Mouse (Mus musculus) heart, embryonic 10.5 days (tissue): Measurements from ENCODE around the gene Gabrp. TPM values are rescaled to one million over a fixed set of nuclear protein-coding genes. Genes with fewer than 3 reads are reported as not detected.

Source experiments
- DNase-seq: peaks from one replicate; pipeline ENCODE4 v3.0.0-alpha.2; 2017; ENCODE audit warnings: low spot score
- H3K27ac ChIP-seq: fragments of 300-500 bp; sonication (generic); 2 replicates; pipeline ENCODE4 v1.5.1; 2016; ENCODE audit warnings: mild to moderate bottlenecking
- H3K27me3 ChIP-seq: fragments of 300-500 bp; sonication (generic); 2 replicates; pipeline ENCODE4 v1.6.1; 2016; ENCODE audit warnings: mild to moderate bottlenecking; ENCODE audit not compliant: poor library complexity, insufficient read depth, severe bottlenecking
- H3K36me3 ChIP-seq: fragments of 300-500 bp; sonication (generic); 2 replicates; pipeline ENCODE4 v1.6.1; 2016; ENCODE audit warnings: mild to moderate bottlenecking, moderate library complexity
- H3K4me1 ChIP-seq: fragments of 300-500 bp; sonication (generic); 2 replicates; pipeline ENCODE4 v1.6.1; 2016; ENCODE audit warnings: mild to moderate bottlenecking
- H3K4me3 ChIP-seq: fragments of 300-500 bp; sonication (generic); 2 replicates; pipeline ENCODE4 v1.5.1; 2016; ENCODE audit warnings: mild to moderate bottlenecking, moderate library complexity
- H3K9me3 ChIP-seq: fragments of 300-500 bp; sonication (generic); 2 replicates; pipeline ENCODE4 v1.6.1; 2016; ENCODE audit warnings: mild to moderate bottlenecking, moderate library complexity
- WGBS: fragments of 180-500 bp; shearing (Covaris S2); methylation state at CpG from one replicate; pipeline ENCODE4 v1.1.7; 2016; 5-methylcytosine and 5-hydroxymethylcytosine counted together
- polyA plus RNA-seq: library from polyadenylated mRNA; unstranded; fragments of >200 nt; fragmentation: Nextera tagmentation; extraction: Ambion mirVana; gene quantifications from 2 replicates; pipeline ENCODE4 v1.2.1, GENCODE M21; 2016

The Gabrp gene
- 1.8 and 3.6 TPM in 2 replicates for polyA plus RNA-seq

GRCm38 (mm10) chr11:33578859-33579258, at the start of gene Gabrp:
Gene Gabrp (minus strand): TSS chr11:33578959.
- H3K9me3 ChIP-seq: no peaks in the 10 kb centered on the region
- H3K4me3 ChIP-seq: no peak within 1 kb of the TSS
- DNase-seq: no peak
- H3K36me3 ChIP-seq: no peaks in the 10 kb centered on the region
- H3K27me3 ChIP-seq: peaks cover 15% of the 10 kb centered on the region
- 49% methylated on average over 6 of the region's 6 CpGs for WGBS
- H3K27ac ChIP-seq: no peak within 1 kb of the TSS
- H3K4me1 ChIP-seq: no peaks in the 10 kb centered on the region

DNA sequence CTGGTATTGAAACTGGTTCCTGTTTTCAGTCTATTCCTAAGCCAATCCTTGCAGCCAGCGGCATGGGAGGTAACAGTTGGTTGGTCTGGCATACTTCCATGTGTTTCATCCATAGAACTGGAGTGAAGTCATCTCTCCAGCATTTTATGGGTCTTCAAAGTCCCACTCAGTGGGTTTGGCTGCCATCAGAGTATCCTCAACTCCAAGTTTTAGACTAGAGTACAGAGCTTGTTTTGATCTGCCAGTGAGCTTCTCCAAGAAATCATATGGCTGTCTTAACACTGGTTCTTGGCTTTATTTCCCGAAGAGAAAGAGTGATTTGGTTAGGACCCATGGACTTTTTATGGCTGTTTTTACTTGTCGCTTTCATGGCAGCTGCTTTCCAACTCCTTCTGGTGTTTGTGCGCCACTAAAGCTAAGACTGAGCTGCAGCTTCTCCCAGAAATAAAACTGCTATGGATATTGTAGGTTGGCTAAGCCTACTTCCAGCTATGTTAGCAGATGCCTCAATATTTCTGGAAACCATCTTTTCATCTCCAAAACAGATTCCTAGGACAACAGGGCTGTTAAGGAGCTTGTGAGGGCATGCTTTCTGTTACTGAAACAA, 48.5 kb upstream of the Gabrp start:
- Histone ChIP-seq H3K4me1 (no peaks in the 10 kb centered on the region), H3K27me3 (no peaks in the 10 kb centered on the region), H3K27ac (no peak overlapping the region), H3K36me3 (no peaks in the 10 kb centered on the region), H3K9me3 (no peaks in the 10 kb centered on the region), H3K4me3 (no peak overlapping the region)
- WGBS: 80% methylated on average over 4 of the region's 4 CpGs
- DNase-seq: no peak

DNA sequence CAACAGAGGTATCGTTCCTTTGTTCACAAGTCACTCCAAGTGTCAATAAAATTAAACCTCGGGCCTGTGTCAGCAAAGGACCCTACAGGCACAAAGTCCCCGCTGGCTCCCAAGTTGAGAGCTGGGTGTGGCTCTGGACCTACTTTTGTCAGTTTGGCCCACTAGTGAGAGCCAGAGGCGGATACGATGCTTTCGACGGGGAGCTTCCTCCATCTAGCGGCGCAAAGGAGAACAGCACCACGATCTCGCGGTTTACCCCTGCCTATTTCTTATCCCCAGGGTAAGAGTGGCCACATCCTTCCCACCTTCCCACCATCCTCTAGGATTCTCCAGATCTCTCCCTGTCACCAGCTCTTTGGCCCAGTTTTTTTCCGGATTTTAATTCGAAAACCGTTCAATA, 35.5 kb upstream of the Gabrp start:
- H3K4me1 ChIP-seq: 0 out of 2 replicates have a peak, but pooled peaks cover 5% of the 10 kb centered on the region
- WGBS: 7% methylated on average over 15 of the region's 15 CpGs
- H3K27ac ChIP-seq: no peak overlapping the region
- H3K4me3 ChIP-seq: no peak overlapping the region
- DNase-seq: peak; percentile 86
- H3K27me3 ChIP-seq: no peaks in the 10 kb centered on the region
- no peaks in the 10 kb centered on the region for H3K9me3 ChIP-seq
- H3K36me3 ChIP-seq: no peaks in the 10 kb centered on the region

DNA sequence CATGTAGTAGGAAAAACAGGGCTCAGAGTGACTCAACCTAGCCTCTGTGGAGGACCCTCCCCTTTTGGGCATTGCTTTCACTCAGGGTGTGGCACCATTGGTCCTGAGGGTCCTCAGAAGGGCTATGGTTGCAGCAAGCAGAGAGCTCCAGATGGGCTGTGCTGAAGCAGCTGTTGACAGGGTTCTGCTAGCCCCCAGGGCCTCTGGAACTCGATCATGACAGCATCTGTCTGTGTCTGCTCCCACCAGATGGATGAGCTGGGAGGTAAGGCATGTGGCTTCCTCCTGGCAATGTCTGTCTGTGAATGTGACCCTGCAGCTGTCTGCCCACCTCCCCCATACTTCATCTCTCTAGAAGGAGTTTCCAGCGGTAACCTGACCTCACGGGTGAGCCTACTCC, 29.0 kb upstream of the Gabrp start:
- WGBS: 18% methylated on average over 3 of the region's 3 CpGs
- H3K4me1 ChIP-seq: peaks cover 19% of the 10 kb centered on the region
- H3K4me3 ChIP-seq: no peak overlapping the region
- peak overlapping the region; percentile 12; the same call in 1 of the 2 replicates for H3K27ac ChIP-seq
- H3K27me3 ChIP-seq: no peaks in the 10 kb centered on the region
- H3K9me3 ChIP-seq: no peaks in the 10 kb centered on the region
- DNase-seq: no peak
- no peaks in the 10 kb centered on the region for H3K36me3 ChIP-seq

- no peaks in the 10 kb centered on the region for H3K27me3 ChIP-seq
- WGBS: 55% methylated on average over 2 of the region's 2 CpGs
- H3K9me3 ChIP-seq: no peaks in the 10 kb centered on the region
- H3K4me3 ChIP-seq: no peak overlapping the region
- no peak overlapping the region for H3K27ac ChIP-seq
- H3K4me1 ChIP-seq: peaks cover 12% of the 10 kb centered on the region
- DNase-seq: no peak
- H3K36me3 ChIP-seq: no peaks in the 10 kb centered on the region
Measured at GRCm38 (mm10) chr11:33603174-33603573, 24.4 kb upstream of the Gabrp start.

DNA sequence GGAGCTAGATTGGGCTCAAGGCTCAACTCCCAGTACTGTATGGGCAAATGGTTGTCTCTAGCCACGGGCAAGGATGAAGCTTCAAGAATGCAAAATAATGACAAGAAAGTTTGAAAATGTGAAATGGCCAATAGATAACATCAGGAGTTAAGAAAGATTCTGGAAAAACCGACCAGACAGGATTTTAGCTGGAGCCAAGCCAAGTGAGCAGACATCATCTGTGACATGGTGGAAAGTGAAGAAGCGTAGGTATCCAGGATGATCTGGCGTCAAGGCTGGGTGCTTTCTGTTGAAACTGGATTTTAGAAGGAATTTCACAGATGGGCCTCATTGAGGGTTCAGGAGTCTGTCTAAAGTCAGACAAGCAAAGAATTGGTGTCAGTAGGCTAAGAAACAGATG, 20.2 kb upstream of the Gabrp start, which contains the start of gene D130052B06Rik:
Gene D130052B06Rik, plus strand, starts transcription at position 317 of the 400 bp plus-strand sequence.
- Histone ChIP-seq H3K27ac (no peak within 1 kb of the TSS), H3K27me3 (no peaks in the 10 kb centered on the region), H3K9me3 (no peaks in the 10 kb centered on the region), H3K4me1 (no peaks in the 10 kb centered on the region), H3K36me3 (no peaks in the 10 kb centered on the region), H3K4me3 (no peak within 1 kb of the TSS)
- DNase-seq: no peak
- WGBS: 68% methylated on average over 4 of the region's 4 CpGs

DNA sequence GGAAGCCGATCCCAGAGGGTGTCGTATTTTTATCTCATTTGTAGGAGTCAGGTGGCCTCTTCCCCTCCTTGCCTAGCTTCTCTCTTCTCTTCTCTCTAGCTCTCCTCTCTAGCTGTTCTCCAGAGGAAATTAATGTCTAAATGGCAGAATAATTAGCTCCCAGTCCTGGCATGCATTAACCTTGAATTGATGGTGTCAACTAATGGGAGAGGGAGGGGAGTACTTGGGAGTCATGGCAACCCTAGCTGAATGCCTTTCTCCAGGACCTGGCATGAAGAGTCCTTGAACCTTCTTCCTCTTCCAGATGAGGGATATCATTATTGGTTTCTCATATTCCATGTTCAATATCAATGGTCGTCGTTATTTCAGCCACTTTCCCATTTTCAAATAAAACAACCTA, 17.9 kb upstream of the Gabrp start:
- H3K4me1 ChIP-seq: no peaks in the 10 kb centered on the region
- 79% methylated on average over 4 of the region's 4 CpGs for WGBS
- no peak overlapping the region for H3K27ac ChIP-seq
- no peak overlapping the region for H3K4me3 ChIP-seq
- no peaks in the 10 kb centered on the region for H3K9me3 ChIP-seq
- H3K36me3 ChIP-seq: no peaks in the 10 kb centered on the region
- DNase-seq: no peak
- no peaks in the 10 kb centered on the region for H3K27me3 ChIP-seq

DNA sequence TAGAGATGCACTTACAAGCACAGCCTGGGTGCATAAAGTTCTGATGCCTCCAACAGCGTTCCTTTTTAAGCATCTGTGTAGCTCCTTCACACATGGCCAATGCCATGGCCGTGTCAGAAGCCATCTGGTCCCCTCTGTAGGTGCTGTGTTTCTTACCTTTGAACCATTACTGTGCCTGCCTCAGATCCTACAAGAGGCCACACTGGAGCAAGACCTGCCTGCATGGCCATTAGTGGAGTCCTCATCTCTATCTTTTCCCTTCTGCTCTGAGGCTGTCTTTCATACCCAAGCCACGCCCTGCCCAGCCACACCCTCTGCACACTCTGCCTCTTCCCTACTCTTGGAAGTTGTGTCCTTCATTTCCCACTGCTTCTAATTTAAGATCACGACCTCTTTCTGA, 14.1 kb upstream of the Gabrp start:
- H3K4me3 ChIP-seq: no peak overlapping the region
- peak; percentile 65 for DNase-seq
- no peaks in the 10 kb centered on the region for H3K36me3 ChIP-seq
- no peak overlapping the region for H3K27ac ChIP-seq
- no peaks in the 10 kb centered on the region for H3K27me3 ChIP-seq
- no peaks in the 10 kb centered on the region for H3K9me3 ChIP-seq
- 75% methylated on average over 4 of the region's 4 CpGs for WGBS
- H3K4me1 ChIP-seq: no peaks in the 10 kb centered on the region

GRCm38 (mm10) chr11:33590771-33591170, 12.0 kb upstream of the Gabrp start:
- Histone ChIP-seq H3K27ac (no peak overlapping the region), H3K4me3 (no peak overlapping the region), H3K4me1 (no peaks in the 10 kb centered on the region), H3K9me3 (no peaks in the 10 kb centered on the region), H3K27me3 (no peaks in the 10 kb centered on the region), H3K36me3 (no peaks in the 10 kb centered on the region)
- WGBS: 85% methylated on average over 3 of the region's 3 CpGs
- peak; percentile 63 for DNase-seq

DNA sequence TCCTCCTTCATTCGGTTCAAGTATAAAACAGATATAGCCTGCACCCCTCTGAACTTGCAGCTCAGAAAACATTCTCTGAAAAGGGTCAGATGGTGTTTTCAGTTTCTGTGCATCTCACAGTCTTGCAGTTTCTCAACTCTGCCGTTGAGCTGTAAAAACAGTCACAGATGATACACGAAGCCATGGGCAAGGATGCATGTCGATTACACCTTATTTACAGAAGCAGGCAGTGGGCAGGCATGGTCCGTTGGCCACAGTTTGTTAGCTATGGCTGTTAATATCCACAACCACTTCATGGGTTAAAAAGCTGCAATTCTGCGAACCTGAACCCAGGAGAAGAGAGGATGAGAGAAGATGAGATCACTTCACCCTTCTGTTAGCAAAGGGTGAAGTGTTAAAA, 7.9 kb upstream of the Gabrp start:
- 81% methylated on average over 6 of the region's 6 CpGs for WGBS
- Histone ChIP-seq H3K36me3 (no peaks in the 10 kb centered on the region), H3K27ac (no peak overlapping the region), H3K4me3 (no peak overlapping the region), H3K27me3 (no peaks in the 10 kb centered on the region), H3K9me3 (no peaks in the 10 kb centered on the region), H3K4me1 (no peaks in the 10 kb centered on the region)
- no peak for DNase-seq

DNA sequence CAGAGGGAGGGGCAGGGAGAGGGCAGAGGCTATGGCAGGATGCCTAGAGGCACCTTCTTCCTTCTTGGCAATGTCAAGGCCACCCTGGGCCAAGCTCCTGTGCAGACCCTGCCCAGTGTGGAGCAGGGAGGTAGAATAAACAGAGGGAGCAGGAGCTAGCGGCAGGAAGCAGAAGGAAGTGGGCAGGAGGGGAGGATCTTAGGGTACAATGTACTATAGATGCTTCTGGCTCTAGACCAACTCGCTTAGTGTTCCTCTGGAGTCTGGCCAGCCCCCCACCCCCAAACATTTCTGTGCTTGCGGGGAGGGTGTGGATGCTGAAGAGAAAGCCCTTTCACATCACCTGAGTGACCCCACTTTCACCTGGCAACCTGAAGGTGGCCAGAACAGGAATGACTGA, 862 bp upstream of the Gabrp start:
- no peak overlapping the region for H3K4me3 ChIP-seq
- peaks cover 15% of the 10 kb centered on the region for H3K27me3 ChIP-seq
- no peak for DNase-seq
- H3K4me1 ChIP-seq: no peaks in the 10 kb centered on the region
- H3K36me3 ChIP-seq: no peaks in the 10 kb centered on the region
- no peaks in the 10 kb centered on the region for H3K9me3 ChIP-seq
- WGBS: 43% methylated on average over 3 of the region's 3 CpGs
- H3K27ac ChIP-seq: no peak overlapping the region

GRCm38 (mm10) chr11:33574944-33575343, 3.8 kb downstream of the Gabrp start:
- 80% methylated on average over 3 of the region's 3 CpGs for WGBS
- no peak overlapping the region for H3K27ac ChIP-seq
- H3K4me3 ChIP-seq: no peak overlapping the region
- no peaks in the 10 kb centered on the region for H3K9me3 ChIP-seq
- peaks cover 15% of the 10 kb centered on the region for H3K27me3 ChIP-seq
- DNase-seq: no peak
- no peaks in the 10 kb centered on the region for H3K4me1 ChIP-seq
- no peaks in the 10 kb centered on the region for H3K36me3 ChIP-seq

- H3K4me1 ChIP-seq: no peaks in the 10 kb centered on the region
- no peak overlapping the region for H3K27ac ChIP-seq
- no peak for DNase-seq
- H3K27me3 ChIP-seq: no peaks in the 10 kb centered on the region
- H3K4me3 ChIP-seq: no peak overlapping the region
- no peaks in the 10 kb centered on the region for H3K36me3 ChIP-seq
- H3K9me3 ChIP-seq: no peaks in the 10 kb centered on the region
Measured at GRCm38 (mm10) chr11:33570413-33570812, 8.3 kb downstream of the Gabrp start.

DNA sequence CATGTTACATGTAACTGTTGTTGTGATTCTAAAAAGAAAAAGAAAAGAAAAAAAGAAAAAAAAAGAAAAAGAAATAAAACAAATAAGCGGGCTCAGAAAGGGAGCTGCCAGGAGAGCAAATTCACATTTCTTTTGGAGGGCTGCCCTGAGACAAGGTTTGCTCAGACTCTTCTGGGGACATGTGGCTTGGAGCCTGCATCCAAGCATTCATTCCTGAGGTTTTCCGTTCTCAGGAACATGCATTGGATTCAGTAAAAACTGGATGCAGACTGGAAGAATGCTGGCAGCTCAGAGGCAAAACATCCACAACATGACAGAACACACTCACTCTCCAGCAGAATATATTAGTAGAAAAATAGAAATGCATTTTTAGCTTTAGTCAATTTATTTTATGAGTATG, 14.8 kb downstream of the Gabrp start:
- Histone ChIP-seq H3K36me3 (no peaks in the 10 kb centered on the region), H3K9me3 (no peaks in the 10 kb centered on the region), H3K4me1 (no peaks in the 10 kb centered on the region), H3K27me3 (no peaks in the 10 kb centered on the region), H3K27ac (no peak overlapping the region), H3K4me3 (no peak overlapping the region)
- WGBS: 82% methylated on average over 2 of the region's 2 CpGs
- no peak for DNase-seq
